8 mouse cellular contexts compared by ENCODE assay signal in genomic region chr2:26329402-26329801, GRCm38 (mm10). TPM values are rescaled to one million over a fixed set of nuclear protein-coding genes. Genes with fewer than 3 reads are reported as not detected.
DNase-seq lines count a peak whose midpoint lies in the region; ATAC-seq and TF ChIP-seq lines count a peak whose summit lies in the region.

No protein-coding gene starts in this region.

- DNase-seq in cerebellum, postnatal 14 days, result no peak
- peak; percentile 60 for DNase-seq in lung, postnatal 0 days (ENCODE audit: low spot score)
- DNase-seq in lung, adult 18-20 months, result no peak
- DNase-seq in lung, postnatal 10 days, result no peak

- TF ChIP-seq EP300 in lung, postnatal 0 days (IDR thresholded peaks at IDR 0.05), result no peak

- peaks cover 21% of the 10 kb centered on the region; the same call in 1 of the 2 replicates for H3K36me3 ChIP-seq in lung, postnatal 0 days (ENCODE audit: insufficient read depth, low read length)
- H3K36me3 ChIP-seq in heart, embryonic 15.5 days, result peaks cover 35% of the 10 kb centered on the region
- no peaks in the 10 kb centered on the region for H3K36me3 ChIP-seq in liver, embryonic 15.5 days (replicated peaks)

- no peaks in the 10 kb centered on the region for H3K4me1 ChIP-seq in lung, postnatal 0 days (ENCODE audit: insufficient read depth, low read depth, low read length)
- peaks cover 33% of the 10 kb centered on the region for H3K4me1 ChIP-seq in heart, embryonic 15.5 days (replicated peaks)
- no peaks in the 10 kb centered on the region for H3K4me1 ChIP-seq in liver, embryonic 15.5 days (replicated peaks)

- H3K27me3 ChIP-seq in lung, postnatal 0 days (replicated peaks; ENCODE audit: insufficient read depth, low read length), result no peaks in the 10 kb centered on the region
- H3K27me3 ChIP-seq in heart, embryonic 15.5 days, result no peaks in the 10 kb centered on the region
- H3K27me3 ChIP-seq in liver, embryonic 15.5 days, result no peaks in the 10 kb centered on the region

- no peak overlapping the region for H3K27ac ChIP-seq in lung, postnatal 0 days (ENCODE audit: low read length)
- peak overlapping the region; percentile 76 for H3K27ac ChIP-seq in heart, embryonic 15.5 days
- H3K27ac ChIP-seq in liver, embryonic 15.5 days (replicated peaks), result no peak overlapping the region

- WGBS in lung, postnatal 0 days, result 61% methylated on average over 8 of the region's 8 CpGs
- whole genome bisulfite sequencing in heart, embryonic 15.5 days, result 40% methylated on average over 8 of the region's 8 CpGs
- 64% methylated on average over 8 of the region's 8 CpGs for WGBS in liver, embryonic 15.5 days (ENCODE audit: insufficient replicate concordance)

- H3K4me2 ChIP-seq in lung, postnatal 0 days (replicated peaks; ENCODE audit: low read depth, low read length), result no peak overlapping the region
- H3K4me2 ChIP-seq in heart, embryonic 15.5 days, result no peak overlapping the region
- H3K4me2 ChIP-seq in liver, embryonic 15.5 days, result no peak overlapping the region

- no peak overlapping the region for H3K4me3 ChIP-seq in lung, postnatal 0 days (ENCODE audit: low read depth, low read length)
- H3K4me3 ChIP-seq in heart, embryonic 15.5 days, result no peak overlapping the region
- H3K4me3 ChIP-seq in liver, embryonic 15.5 days (replicated peaks), result no peak overlapping the region

- TF ChIP-seq CTCF in lung, postnatal 0 days (IDR thresholded peaks at IDR 0.05), result no peak

- ATAC-seq in cerebellum, adult (ENCODE audit: insufficient number of reproducible peaks, low FRiP score, low TSS enrichment), result 0 out of 2 replicates have a peak, but pooled peaks have one; percentile 49
- peak; percentile 55 for ATAC-seq in lung, postnatal 0 days
- peak; percentile 78 for ATAC-seq in heart, embryonic 15.5 days (replicated peaks; ENCODE audit: insufficient number of reproducible peaks, insufficient read depth, low FRiP score, low read depth)
- ATAC-seq in liver, embryonic 15.5 days (ENCODE audit: insufficient read depth), result 0 out of 2 replicates have a peak, but pooled peaks have one; percentile 29
- no peak for ATAC-seq in CD4-positive, CD25-positive, alpha-beta regulatory T cell, adult 4 months

- no peak overlapping the region for H3K9ac ChIP-seq in lung, postnatal 0 days (replicated peaks; ENCODE audit: low read depth)
- no peak overlapping the region for H3K9ac ChIP-seq in heart, embryonic 15.5 days
- no peak overlapping the region for H3K9ac ChIP-seq in liver, embryonic 15.5 days

- no peaks in the 10 kb centered on the region for H3K9me3 ChIP-seq in lung, postnatal 0 days (ENCODE audit: low read length)
- no peaks in the 10 kb centered on the region for H3K9me3 ChIP-seq in heart, embryonic 15.5 days (replicated peaks)
- H3K9me3 ChIP-seq in liver, embryonic 15.5 days (replicated peaks), result no peaks in the 10 kb centered on the region

RNA-seq across cellular contexts. Expression of gene Gpsm1, which starts 14.1 kb away (rescaled TPM):
- 29.0 and 33.0 TPM in 2 replicates for polyA plus RNA-seq in lung, postnatal 0 days (2015; fragmentation: Nextera tagmentation; extraction: Ambion mirVana)
- polyA plus RNA-seq in heart, embryonic 15.5 days (2015; fragmentation: Nextera tagmentation; extraction: Ambion mirVana), result 64.4 and 71.6 TPM in 2 replicates
- polyA plus RNA-seq in liver, embryonic 15.5 days (2015; fragmentation: Nextera tagmentation; extraction: Ambion mirVana), result 2.6 and 2.9 TPM in 2 replicates
- polyA plus RNA-seq in CD4-positive, CD25-positive, alpha-beta regulatory T cell, adult 4 months (2017; shearing (Covaris generic)), result 1 to 10 TPM; 3.3 to 4.9 TPM

RNA-seq across cellular contexts. Expression of gene Dnlz, which starts 22.5 kb away (rescaled TPM):
- 14.2 and 15.5 TPM in 2 replicates for polyA plus RNA-seq in lung, postnatal 0 days (2015; fragmentation: Nextera tagmentation; extraction: Ambion mirVana)
- polyA plus RNA-seq in heart, embryonic 15.5 days (2015; fragmentation: Nextera tagmentation; extraction: Ambion mirVana), result 22.1 and 27.9 TPM in 2 replicates
- polyA plus RNA-seq in liver, embryonic 15.5 days (2015; fragmentation: Nextera tagmentation; extraction: Ambion mirVana), result 8.3 and 9.8 TPM in 2 replicates
- polyA plus RNA-seq in CD4-positive, CD25-positive, alpha-beta regulatory T cell, adult 4 months (2017; shearing (Covaris generic)), result 1 to 10 TPM; 6.4 to 7.1 TPM

RNA-seq across cellular contexts. Expression of gene Card9, which starts 31.3 kb away (rescaled TPM):
- polyA plus RNA-seq in lung, postnatal 0 days (2015; fragmentation: Nextera tagmentation; extraction: Ambion mirVana), result 9.9 and 10.9 TPM in 2 replicates
- polyA plus RNA-seq in heart, embryonic 15.5 days (2015; fragmentation: Nextera tagmentation; extraction: Ambion mirVana), result 0.60 and 1.7 TPM in 2 replicates
- 2.3 and 2.9 TPM in 2 replicates for polyA plus RNA-seq in liver, embryonic 15.5 days (2015; fragmentation: Nextera tagmentation; extraction: Ambion mirVana)
- polyA plus RNA-seq in CD4-positive, CD25-positive, alpha-beta regulatory T cell, adult 4 months (2017; shearing (Covaris generic)), result under 1 TPM; 0.65 to 0.85 TPM

RNA-seq across cellular contexts. Expression of gene Ccdc187, which starts 35.0 kb away (rescaled TPM):
- polyA plus RNA-seq in lung, postnatal 0 days (2015; fragmentation: Nextera tagmentation; extraction: Ambion mirVana), result 0.61 and 0.77 TPM in 2 replicates
- 0.08 and 0.15 TPM in 2 replicates for polyA plus RNA-seq in heart, embryonic 15.5 days (2015; fragmentation: Nextera tagmentation; extraction: Ambion mirVana)
- 0.03 TPM in 1 of 2 replicates, not detected in the other for polyA plus RNA-seq in liver, embryonic 15.5 days (2015; fragmentation: Nextera tagmentation; extraction: Ambion mirVana)
- not detected for polyA plus RNA-seq in CD4-positive, CD25-positive, alpha-beta regulatory T cell, adult 4 months (2017; shearing (Covaris generic))

RNA-seq across cellular contexts. Expression of gene Snapc4, which starts 51.1 kb away (rescaled TPM):
- polyA plus RNA-seq in lung, postnatal 0 days (2015; fragmentation: Nextera tagmentation; extraction: Ambion mirVana), result 7.4 and 9.3 TPM in 2 replicates
- polyA plus RNA-seq in heart, embryonic 15.5 days (2015; fragmentation: Nextera tagmentation; extraction: Ambion mirVana), result 16.8 and 19.6 TPM in 2 replicates
- polyA plus RNA-seq in liver, embryonic 15.5 days (2015; fragmentation: Nextera tagmentation; extraction: Ambion mirVana), result 8.4 and 10.8 TPM in 2 replicates
- 10 to 100 TPM; 25.6 to 56.4 TPM for polyA plus RNA-seq in CD4-positive, CD25-positive, alpha-beta regulatory T cell, adult 4 months (2017; shearing (Covaris generic))
